Mouse (Mus musculus): Measurements from ENCODE around the gene Olfr385.
"Not testable (repeated sequence)": the region's sequence is repeated elsewhere in the genome, so short reads cannot be mapped to it uniquely, and the experiment has no call there.

The Olfr385 gene

GRCm38 (mm10) chr11:73592908-73593307, at the start of gene Olfr385:
Olfr385 (minus strand) TSS chr11:73593008.
- DNase-seq, result no peak

- no peak for DNase-seq
Measured at GRCm38 (mm10) chr11:73598294-73598693, 5.5 kb upstream of the Olfr385 start, which contains the start of gene Olfr384. Olfr384 (plus strand) TSS chr11:73598594.

- not testable (repeated sequence) for DNase-seq
Measured at GRCm38 (mm10) chr11:73583188-73583587, 9.6 kb downstream of the Olfr385 start.

- no peak for DNase-seq
Measured at GRCm38 (mm10) chr11:73579871-73580270, 12.9 kb downstream of the Olfr385 start.

Data from kidney, adult 8-10 months (tissue).